Mouse (Mus musculus) stomach, postnatal 0 days (tissue): Measurements from ENCODE around the gene Map3k5.

Experiments used
- CTCF ChIP-seq: IDR thresholded peaks from 2 replicates; pipeline ENCODE4 v1.5.1; 2016; ENCODE audit warnings: antibody characterized with exemption, low read depth, mild to moderate bottlenecking, moderate library complexity
- EP300 ChIP-seq: optimal IDR thresholded peaks from 2 replicates; pipeline ENCODE3; 2016; ENCODE audit warnings: antibody characterized with exemption

DNA sequence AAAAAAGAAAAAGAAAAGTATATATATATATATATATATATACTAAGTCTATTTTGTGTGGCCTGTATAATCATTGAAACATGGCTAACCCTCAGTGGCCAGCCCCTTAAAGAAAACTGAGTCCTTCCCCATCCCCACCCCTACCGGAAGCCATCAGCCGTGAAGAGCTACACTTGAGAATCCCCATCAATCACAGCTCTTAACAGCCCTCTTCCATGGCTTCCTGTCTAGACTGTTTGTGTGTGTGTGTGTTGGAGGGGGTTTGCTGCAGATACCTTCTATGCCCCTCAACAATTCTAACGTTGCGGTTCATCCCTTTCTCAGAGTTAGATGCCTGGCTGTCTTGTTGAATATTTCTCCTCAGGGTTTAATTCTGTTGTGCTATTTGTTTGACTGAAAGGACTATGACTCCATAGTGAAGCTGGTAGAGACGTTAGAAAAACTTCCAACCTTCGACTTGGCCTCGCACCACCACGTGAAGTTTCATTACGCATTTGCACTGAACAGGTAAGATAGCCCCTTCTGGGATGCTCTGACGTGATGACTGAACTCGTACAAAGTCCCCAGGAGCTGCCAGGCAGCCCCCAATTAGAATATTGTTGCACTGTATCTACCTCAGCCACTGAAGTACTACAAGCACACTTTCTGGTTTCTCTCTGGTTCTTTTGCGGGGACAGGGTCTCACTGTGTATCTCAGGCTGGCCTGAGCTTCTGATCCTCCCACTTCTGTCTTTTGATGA is 91.7 kb downstream of the Map3k5 start:
- TF ChIP-seq CTCF (no peak), EP300 (no peak)
